Mouse (Mus musculus): ENCODE data around the gene Snrnp25. TPM values are rescaled to one million over a fixed set of nuclear protein-coding genes. Genes with fewer than 3 reads are reported as not detected.

Gene Snrnp25
- polyA plus RNA-seq, 1 experiment from 2014 or later = 46.8 TPM

GRCm38 (mm10) chr11:32181973-32182868, 23.0 kb upstream of the Snrnp25 start:
- H3K9ac ChIP-seq = no peak overlapping the region
- H3K4me3 ChIP-seq = no peak overlapping the region
- ATAC-seq (ENCODE audit: low read depth) = no peak; the same call in none of the 2 replicates
- H3K27me3 ChIP-seq = peaks cover 5% of the 10 kb centered on the region; the same call in 1 of the 2 replicates
- H3K36me3 ChIP-seq = no peaks in the 10 kb centered on the region
- no peak overlapping the region for H3K27ac ChIP-seq (replicated peaks)
- whole genome bisulfite sequencing = 47% methylated on average over 24 of the region's 25 CpGs
- H3K9me3 ChIP-seq = no peaks in the 10 kb centered on the region
- H3K4me2 ChIP-seq = no peak overlapping the region
- H3K4me1 ChIP-seq (replicated peaks) = no peaks in the 10 kb centered on the region

DNA sequence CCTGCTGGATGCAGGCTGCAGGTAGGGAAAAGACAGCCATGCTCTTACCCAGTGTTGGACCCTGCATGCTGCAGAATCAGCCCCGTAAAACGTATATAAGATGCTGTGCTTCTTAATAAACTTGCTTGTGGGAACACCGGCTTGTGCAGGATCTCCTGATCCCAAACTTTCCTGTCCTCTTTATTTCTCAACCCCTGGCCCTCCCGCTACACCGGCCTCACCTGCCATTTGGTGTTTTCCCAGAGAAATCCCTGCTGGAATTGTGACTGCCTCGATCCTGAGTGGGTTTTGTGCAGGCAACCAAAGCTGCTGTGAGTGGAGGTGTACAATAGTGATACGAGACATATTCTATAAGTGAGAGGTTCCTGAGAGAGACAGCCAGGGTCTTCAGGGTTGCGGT, 20.7 kb upstream of the Snrnp25 start:
- no peak overlapping the region for H3K4me3 ChIP-seq
- H3K36me3 ChIP-seq = no peaks in the 10 kb centered on the region
- H3K4me1 ChIP-seq (replicated peaks) = no peaks in the 10 kb centered on the region
- WGBS = 90% methylated on average over 8 of the region's 8 CpGs
- H3K4me2 ChIP-seq = no peak overlapping the region
- no peaks in the 10 kb centered on the region for H3K9me3 ChIP-seq
- H3K9ac ChIP-seq = no peak overlapping the region
- peaks cover 5% of the 10 kb centered on the region; the same call in 1 of the 2 replicates for H3K27me3 ChIP-seq
- no peak for ATAC-seq (ENCODE audit: low read depth)
- H3K27ac ChIP-seq (replicated peaks) = no peak overlapping the region

DNA sequence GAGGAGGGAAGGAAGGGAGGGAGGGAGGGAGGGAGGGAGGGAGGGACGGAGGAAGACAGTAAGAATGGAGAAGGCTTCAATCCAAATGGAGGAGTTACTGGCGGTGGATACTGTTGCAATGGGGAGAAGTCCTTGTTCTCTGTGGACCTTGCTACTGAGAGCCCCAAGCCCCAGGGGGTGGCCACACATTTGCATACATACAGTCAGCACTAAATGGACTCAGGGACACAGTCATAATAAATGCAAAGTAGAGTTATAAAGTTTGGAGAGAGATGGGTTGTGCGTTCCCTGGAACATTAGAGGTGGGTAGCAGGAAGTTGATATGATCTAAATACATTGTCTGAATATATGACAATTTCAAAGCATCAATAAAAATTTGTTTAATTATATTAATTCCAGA, 19.2 kb upstream of the Snrnp25 start:
- no peak for ATAC-seq (ENCODE audit: low read depth)
- H3K27me3 ChIP-seq = peaks cover 5% of the 10 kb centered on the region; the same call in 1 of the 2 replicates
- no peaks in the 10 kb centered on the region for H3K9me3 ChIP-seq
- no peak overlapping the region for H3K9ac ChIP-seq
- 73% methylated on average over 3 of the region's 3 CpGs for WGBS
- H3K27ac ChIP-seq (replicated peaks) = no peak overlapping the region
- H3K36me3 ChIP-seq = no peaks in the 10 kb centered on the region
- H3K4me3 ChIP-seq = no peak overlapping the region
- no peak overlapping the region for H3K4me2 ChIP-seq
- peaks cover 6% of the 10 kb centered on the region; the same call in 1 of the 2 replicates for H3K4me1 ChIP-seq (replicated peaks)

DNA sequence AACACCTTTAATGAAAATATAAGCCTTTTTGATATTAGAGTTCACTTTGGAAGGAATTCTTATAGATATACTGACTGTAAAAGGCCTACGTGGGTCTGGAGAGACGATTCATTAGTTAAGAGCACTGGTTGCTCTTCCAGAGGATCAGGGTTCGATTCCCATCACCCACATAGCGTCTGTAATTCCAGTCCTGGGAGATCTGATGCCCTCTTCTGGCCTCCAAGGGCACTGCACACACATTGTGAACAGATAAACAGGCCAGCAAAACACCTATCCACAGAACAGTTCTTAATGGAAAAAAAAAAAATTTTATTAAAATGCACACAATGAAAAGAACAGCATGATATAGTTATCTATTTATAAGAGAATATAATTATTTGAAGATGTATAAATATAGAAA, 18.0 kb upstream of the Snrnp25 start:
- WGBS = 88% methylated on average over 4 of the region's 4 CpGs
- H3K9me3 ChIP-seq = no peaks in the 10 kb centered on the region
- H3K27ac ChIP-seq (replicated peaks) = no peak overlapping the region
- H3K4me3 ChIP-seq = no peak overlapping the region
- H3K4me2 ChIP-seq = no peak overlapping the region
- H3K27me3 ChIP-seq = no peaks in the 10 kb centered on the region
- no peak overlapping the region for H3K9ac ChIP-seq
- no peak for ATAC-seq (ENCODE audit: low read depth)
- peaks cover 6% of the 10 kb centered on the region; the same call in 1 of the 2 replicates for H3K4me1 ChIP-seq (replicated peaks)
- H3K36me3 ChIP-seq = no peaks in the 10 kb centered on the region

DNA sequence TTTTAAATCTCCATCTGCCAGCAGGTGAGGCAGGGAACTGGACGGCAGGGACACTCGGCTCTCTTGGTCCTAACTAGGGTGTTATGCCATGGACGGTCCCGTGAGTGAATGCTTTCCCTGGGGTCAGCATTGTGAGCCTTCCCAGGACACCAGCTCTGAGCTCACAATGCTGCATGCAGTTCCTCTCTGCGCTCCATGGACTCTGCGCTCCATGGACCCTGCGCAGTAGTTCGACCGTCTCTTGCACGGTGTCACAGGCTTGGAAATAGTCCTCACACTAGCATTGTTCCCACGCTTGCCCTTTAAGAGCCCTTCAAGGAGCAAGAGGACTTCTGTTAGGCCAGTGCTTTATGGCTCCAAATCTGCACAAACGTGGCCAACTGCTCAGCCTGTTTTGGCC, 16.3 kb upstream of the Snrnp25 start:
- Histone ChIP-seq H3K27ac (replicated peaks) (no peak overlapping the region), H3K4me3 (no peak overlapping the region), H3K4me1 (replicated peaks) (peaks cover 6% of the 10 kb centered on the region; the same call in 1 of the 2 replicates), H3K4me2 (no peak overlapping the region), H3K36me3 (no peaks in the 10 kb centered on the region), H3K9ac (no peak overlapping the region), H3K9me3 (no peaks in the 10 kb centered on the region), H3K27me3 (no peaks in the 10 kb centered on the region)
- ATAC-seq (ENCODE audit: low read depth) = no peak
- 85% methylated on average over 12 of the region's 12 CpGs for WGBS

DNA sequence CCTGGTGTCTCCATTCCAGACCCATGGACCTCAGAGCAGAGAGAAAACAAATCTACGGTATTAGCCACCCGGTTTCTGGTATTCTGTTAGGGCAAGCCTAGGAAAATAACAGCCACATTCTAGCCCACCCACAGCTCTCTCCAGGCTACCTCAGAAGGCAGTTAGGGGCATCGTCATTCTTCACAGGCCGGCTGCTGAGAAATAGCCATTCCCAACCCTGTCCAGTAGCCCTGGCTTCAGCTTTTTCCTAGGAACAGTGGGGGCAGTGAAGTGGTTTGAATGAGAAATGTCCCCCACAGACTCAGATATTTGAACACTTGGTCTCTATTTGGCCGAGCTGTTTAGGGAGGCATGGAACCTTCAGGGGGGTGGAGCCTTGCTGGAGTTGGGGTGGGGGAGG, 15.8 kb upstream of the Snrnp25 start:
- Histone ChIP-seq H3K9me3 (no peaks in the 10 kb centered on the region), H3K27me3 (no peaks in the 10 kb centered on the region), H3K4me3 (no peak overlapping the region), H3K27ac (replicated peaks) (no peak overlapping the region), H3K4me1 (replicated peaks) (peaks cover 6% of the 10 kb centered on the region; the same call in 1 of the 2 replicates), H3K36me3 (no peaks in the 10 kb centered on the region), H3K4me2 (no peak overlapping the region), H3K9ac (no peak overlapping the region)
- WGBS = 60% methylated on average over 5 of the region's 5 CpGs
- ATAC-seq (ENCODE audit: low read depth) = no peak

DNA sequence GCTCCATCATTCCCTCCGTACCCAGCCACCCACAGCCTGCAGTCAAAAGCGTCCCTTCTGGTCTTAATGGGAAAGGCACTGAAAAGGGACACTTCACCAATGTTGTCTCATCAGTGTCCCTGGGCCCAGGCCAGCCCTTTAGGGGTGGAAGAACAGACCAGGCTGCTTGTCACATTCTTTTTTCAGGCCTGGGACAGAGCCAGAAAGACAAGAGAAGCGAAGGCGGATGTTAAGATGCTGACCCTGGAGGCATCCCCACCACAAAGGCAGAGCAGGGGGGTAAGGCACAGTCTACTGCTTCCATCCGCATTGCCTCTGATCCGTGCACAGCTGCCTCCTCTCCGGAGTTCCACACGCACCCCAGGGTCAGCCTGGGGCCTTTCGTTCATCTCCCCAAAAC, 15.1 kb upstream of the Snrnp25 start:
- Histone ChIP-seq H3K36me3 (no peaks in the 10 kb centered on the region), H3K27me3 (no peaks in the 10 kb centered on the region), H3K4me1 (replicated peaks) (peaks cover 6% of the 10 kb centered on the region; the same call in 1 of the 2 replicates), H3K4me2 (no peak overlapping the region), H3K9ac (no peak overlapping the region), H3K9me3 (no peaks in the 10 kb centered on the region), H3K4me3 (no peak overlapping the region), H3K27ac (replicated peaks) (no peak overlapping the region)
- ATAC-seq (ENCODE audit: low read depth) = peak; percentile 32
- WGBS = 78% methylated on average over 9 of the region's 9 CpGs

DNA sequence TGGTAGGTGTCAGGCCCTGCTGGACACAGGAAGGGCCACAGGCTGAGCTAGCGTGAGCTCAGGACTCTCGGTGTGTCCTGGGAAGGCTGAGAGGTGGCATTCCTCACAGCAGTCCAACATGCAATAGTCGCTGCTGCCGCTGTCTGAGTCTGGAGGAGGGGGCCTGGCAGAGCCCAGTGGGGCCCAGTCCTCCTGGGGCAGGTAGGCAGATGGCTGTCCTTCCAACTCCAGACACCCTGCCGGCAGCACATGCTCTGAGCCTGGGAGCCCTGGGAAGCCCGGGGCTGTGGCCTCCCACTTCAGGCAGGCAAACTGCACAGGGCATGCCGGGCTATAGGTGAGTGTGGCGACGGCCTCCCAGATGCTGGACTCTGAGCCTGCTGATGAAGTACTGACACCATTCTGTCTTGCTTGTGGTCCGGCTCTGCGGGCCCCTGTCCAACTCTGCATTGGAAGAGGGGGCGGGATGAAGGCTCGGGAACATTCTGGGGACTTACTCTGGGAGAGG, 14.6 kb upstream of the Snrnp25 start:
- ATAC-seq (ENCODE audit: low read depth) = peak; percentile 19; the same call in 1 of the 2 replicates
- 82% methylated on average over 13 of the region's 13 CpGs for WGBS
- no peaks in the 10 kb centered on the region for H3K9me3 ChIP-seq
- H3K27me3 ChIP-seq = no peaks in the 10 kb centered on the region
- H3K36me3 ChIP-seq = no peaks in the 10 kb centered on the region
- H3K9ac ChIP-seq = no peak overlapping the region
- H3K4me1 ChIP-seq (replicated peaks) = peaks cover 6% of the 10 kb centered on the region; the same call in 1 of the 2 replicates
- no peak overlapping the region for H3K27ac ChIP-seq (replicated peaks)
- no peak overlapping the region for H3K4me3 ChIP-seq
- H3K4me2 ChIP-seq = no peak overlapping the region

DNA sequence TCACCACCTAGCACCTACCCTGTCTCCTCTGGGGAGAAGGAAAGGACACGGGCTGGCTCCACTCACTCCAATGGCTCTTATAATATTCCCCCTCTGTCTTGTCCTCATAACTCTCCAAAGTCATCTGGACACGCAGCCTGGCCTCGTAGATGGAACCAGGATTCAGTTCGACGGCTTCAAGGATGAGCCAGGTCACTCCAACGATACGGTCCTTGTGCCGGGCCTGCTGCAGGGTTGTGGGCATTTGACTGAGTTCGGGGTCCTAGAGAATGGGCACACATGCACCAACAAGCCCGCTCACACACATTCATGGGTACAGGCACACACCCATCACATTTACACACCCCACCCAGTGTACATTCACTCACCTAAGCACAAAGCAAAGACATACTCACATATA, 12.1 kb upstream of the Snrnp25 start:
- Histone ChIP-seq H3K4me2 (no peak overlapping the region), H3K9ac (no peak overlapping the region)
- WGBS = 83% methylated on average over 10 of the region's 10 CpGs

DNA sequence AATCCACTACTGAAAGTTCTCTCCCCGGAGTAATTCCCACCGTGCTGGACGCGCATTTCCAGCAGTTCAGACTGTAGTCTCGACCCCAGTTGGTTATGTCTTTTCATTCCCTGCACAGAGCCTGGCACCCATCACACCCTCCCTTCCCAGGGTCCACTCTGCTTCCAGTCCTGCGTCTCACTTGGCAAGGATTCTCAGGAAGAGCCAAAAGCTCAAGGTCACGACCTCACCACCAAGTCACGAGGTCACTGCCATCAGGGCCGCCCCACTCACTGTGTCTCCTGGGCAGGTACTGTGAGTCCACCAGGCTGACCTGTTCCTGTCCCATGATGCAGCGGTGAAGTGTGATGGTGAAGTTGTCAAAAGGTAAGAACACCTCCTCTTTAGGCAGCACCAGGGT, 11.1 kb upstream of the Snrnp25 start:
- Histone ChIP-seq H3K9ac (no peak overlapping the region), H3K27me3 (no peaks in the 10 kb centered on the region), H3K4me3 (no peak overlapping the region), H3K4me1 (replicated peaks) (peaks cover 6% of the 10 kb centered on the region; the same call in 1 of the 2 replicates), H3K4me2 (no peak overlapping the region), H3K36me3 (no peaks in the 10 kb centered on the region), H3K9me3 (no peaks in the 10 kb centered on the region), H3K27ac (replicated peaks) (no peak overlapping the region)
- 83% methylated on average over 10 of the region's 10 CpGs for WGBS
- no peak for ATAC-seq (ENCODE audit: low read depth)

More for the DNA sequence above, 12.1 kb upstream of the Snrnp25 start:
- Histone ChIP-seq H3K4me3 (no peak overlapping the region), H3K4me1 (replicated peaks) (peaks cover 6% of the 10 kb centered on the region; the same call in 1 of the 2 replicates), H3K36me3 (no peaks in the 10 kb centered on the region), H3K27me3 (no peaks in the 10 kb centered on the region), H3K9me3 (no peaks in the 10 kb centered on the region), H3K27ac (replicated peaks) (no peak overlapping the region)
- ATAC-seq (ENCODE audit: low read depth) = no peak

GRCm38 (mm10) chr11:32194626-32195025, 10.6 kb upstream of the Snrnp25 start:
- no peaks in the 10 kb centered on the region for H3K36me3 ChIP-seq
- no peak overlapping the region for H3K4me3 ChIP-seq
- H3K9me3 ChIP-seq = no peaks in the 10 kb centered on the region
- H3K4me2 ChIP-seq = no peak overlapping the region
- WGBS = 81% methylated on average over 5 of the region's 5 CpGs
- no peak for ATAC-seq (ENCODE audit: low read depth)
- no peak overlapping the region for H3K27ac ChIP-seq (replicated peaks)
- no peak overlapping the region for H3K9ac ChIP-seq
- no peaks in the 10 kb centered on the region for H3K27me3 ChIP-seq
- H3K4me1 ChIP-seq (replicated peaks) = peaks cover 6% of the 10 kb centered on the region; the same call in 1 of the 2 replicates

DNA sequence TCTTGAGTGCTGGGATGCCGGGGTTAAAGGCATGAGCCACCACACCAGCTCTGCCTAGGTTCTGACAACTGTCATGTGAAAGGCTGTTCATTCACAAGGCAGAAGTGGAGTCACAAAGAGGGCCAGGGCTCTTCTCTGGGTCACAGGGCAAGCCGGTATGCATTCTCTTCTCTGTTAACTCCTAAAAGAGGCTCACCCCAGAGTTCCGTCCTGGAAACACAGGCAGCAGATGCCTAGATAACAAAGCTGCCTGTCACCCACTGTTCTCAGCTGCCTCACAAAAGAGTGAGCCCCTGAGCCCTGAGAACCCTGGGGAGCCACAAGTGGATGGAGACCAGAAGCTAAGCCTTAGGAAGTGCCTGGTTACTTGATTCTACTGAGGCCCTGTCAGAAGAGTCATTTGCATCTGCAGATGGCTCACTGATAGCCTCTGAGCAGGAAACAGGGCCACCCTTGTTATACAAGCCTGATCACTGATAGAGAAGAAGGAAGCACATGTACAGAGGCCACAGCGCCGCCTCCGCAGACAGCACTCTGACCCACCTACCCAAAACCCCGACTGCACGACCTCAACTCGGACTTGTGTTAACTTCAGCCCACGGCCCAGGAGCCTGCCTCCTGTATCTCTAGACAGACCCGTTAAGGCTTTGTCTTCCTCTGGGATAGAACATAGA, 9.2 kb upstream of the Snrnp25 start:
- no peak for ATAC-seq (ENCODE audit: low read depth)
- 46% methylated on average over 11 of the region's 11 CpGs for WGBS
- Histone ChIP-seq H3K27ac (replicated peaks) (no peak overlapping the region), H3K4me2 (no peak overlapping the region), H3K27me3 (no peaks in the 10 kb centered on the region), H3K4me3 (no peak overlapping the region), H3K9me3 (no peaks in the 10 kb centered on the region), H3K9ac (no peak overlapping the region), H3K4me1 (replicated peaks) (no peaks in the 10 kb centered on the region), H3K36me3 (no peaks in the 10 kb centered on the region)
